Mouse (Mus musculus): Measurements from ENCODE around the gene Il11.
"Not testable (repeated sequence)": the region's sequence is repeated elsewhere in the genome, so short reads cannot be mapped to it uniquely, and the experiment has no call there.

The Il11 gene

GRCm38 (mm10) chr7:4782759-4783158 is at the start of gene Il11, which contains the start of gene Tmem190:
Gene Il11, minus strand, starts transcription at chr7:4782859.
Gene Tmem190, plus strand, starts transcription at chr7:4782937.
- DNase-seq (ENCODE audit: low read depth) = no peak

- DNase-seq (ENCODE audit: low read depth) = no peak
These were observed 47.8 kb upstream of the Il11 start for GRCm38 (mm10) chr7:4830476-4830875.

GRCm38 (mm10) chr7:4825365-4825764 is 42.7 kb upstream of the Il11 start:
- no peak for DNase-seq (ENCODE audit: low read depth)

- no peak for DNase-seq (ENCODE audit: low read depth)
These were observed 39.7 kb upstream of the Il11 start for GRCm38 (mm10) chr7:4822162-4822907.

- DNase-seq (ENCODE audit: low read depth) = no peak
These were observed 39.0 kb upstream of the Il11 start for GRCm38 (mm10) chr7:4821690-4822089.

GRCm38 (mm10) chr7:4820925-4821324 is 38.3 kb upstream of the Il11 start:
- not testable (repeated sequence) for DNase-seq (ENCODE audit: low read depth)

GRCm38 (mm10) chr7:4816559-4816958 is 33.9 kb upstream of the Il11 start:
- DNase-seq (ENCODE audit: low read depth) = no peak

GRCm38 (mm10) chr7:4813105-4813791 is 30.6 kb upstream of the Il11 start:
- DNase-seq (ENCODE audit: low read depth) = no peak

GRCm38 (mm10) chr7:4812303-4813104 is 29.8 kb upstream of the Il11 start, which contains the start of gene Ube2s:
Gene Ube2s, minus strand, starts transcription at chr7:4812590.
- DNase-seq (ENCODE audit: low read depth) = peak; percentile 100

- peak; percentile 63 for DNase-seq (ENCODE audit: low read depth)
These were observed 29.2 kb upstream of the Il11 start for GRCm38 (mm10) chr7:4811842-4812302.

GRCm38 (mm10) chr7:4811131-4811530 is 28.5 kb upstream of the Il11 start:
- DNase-seq (ENCODE audit: low read depth) = not testable (repeated sequence)

- peak; percentile 76 for DNase-seq (ENCODE audit: low read depth)
These were observed 24.1 kb upstream of the Il11 start for GRCm38 (mm10) chr7:4806716-4807115.

GRCm38 (mm10) chr7:4802247-4802646 is 19.6 kb upstream of the Il11 start:
- no peak for DNase-seq (ENCODE audit: low read depth)

- peak; percentile 78 for DNase-seq (ENCODE audit: low read depth)
These were observed 13.2 kb upstream of the Il11 start for GRCm38 (mm10) chr7:4795767-4796433.

GRCm38 (mm10) chr7:4794631-4795168 is 12.0 kb upstream of the Il11 start:
- no peak for DNase-seq (ENCODE audit: low read depth)

- no peak for DNase-seq (ENCODE audit: low read depth)
These were observed 11.0 kb upstream of the Il11 start for GRCm38 (mm10) chr7:4793674-4794073.

GRCm38 (mm10) chr7:4793248-4793647 is 10.6 kb upstream of the Il11 start:
- not testable (repeated sequence) for DNase-seq (ENCODE audit: low read depth)

- DNase-seq (ENCODE audit: low read depth) = peak; percentile 99
These were observed 9.9 kb upstream of the Il11 start, which contains the start of gene Rpl28 for GRCm38 (mm10) chr7:4792278-4793212. Gene Rpl28, plus strand, starts transcription at chr7:4792874.

- DNase-seq (ENCODE audit: low read depth) = no peak
These were observed 6.8 kb upstream of the Il11 start, which contains the start of gene Tmem238 for GRCm38 (mm10) chr7:4789436-4789935. Gene Tmem238, minus strand, starts transcription at chr7:4789656.
